Mouse (Mus musculus) left cerebral cortex, adult 11 months (tissue): ENCODE data around the gene Dmwd.
A peak's percentile ranks its signal among the peaks of the same experiment; 100 is the strongest.

Experiments used
- DNase-seq: peaks from one replicate; pipeline ENCODE4 v3.0.0; 2022; ENCODE audit warnings: low spot score

The Dmwd gene

GRCm38 (mm10) chr7:19075723-19076585 lies at the start of gene Dmwd:
Dmwd (plus strand) TSS chr7:19076227.
- peak; percentile 95 for DNase-seq

GRCm38 (mm10) chr7:19028067-19028466 lies 48.0 kb upstream of the Dmwd start:
- DNase-seq = no peak

GRCm38 (mm10) chr7:19029084-19029653 lies 46.9 kb upstream of the Dmwd start:
- DNase-seq = no peak

GRCm38 (mm10) chr7:19031641-19032040 lies 44.4 kb upstream of the Dmwd start:
- DNase-seq = no peak

GRCm38 (mm10) chr7:19044616-19045015 lies 31.4 kb upstream of the Dmwd start:
- no peak for DNase-seq

- DNase-seq = no peak
Measured at GRCm38 (mm10) chr7:19046286-19047069, 29.5 kb upstream of the Dmwd start.

GRCm38 (mm10) chr7:19048006-19048527 lies 28.0 kb upstream of the Dmwd start:
- no peak for DNase-seq

GRCm38 (mm10) chr7:19049252-19049651 lies 26.8 kb upstream of the Dmwd start:
- DNase-seq = no peak

- no peak for DNase-seq
Measured at GRCm38 (mm10) chr7:19050172-19050571, 25.9 kb upstream of the Dmwd start.

GRCm38 (mm10) chr7:19051161-19051560 lies 24.9 kb upstream of the Dmwd start:
- DNase-seq = no peak

GRCm38 (mm10) chr7:19052345-19053135 lies 23.5 kb upstream of the Dmwd start:
- DNase-seq = peak; percentile 51

GRCm38 (mm10) chr7:19053136-19053532 lies 22.9 kb upstream of the Dmwd start:
- DNase-seq = no peak

- no peak for DNase-seq
Measured at GRCm38 (mm10) chr7:19054047-19054776, 21.8 kb upstream of the Dmwd start, which contains the start of gene Rsph6a. Rsph6a (plus strand) TSS chr7:19054690.

GRCm38 (mm10) chr7:19054777-19055076 lies 21.3 kb upstream of the Dmwd start:
- no peak for DNase-seq

- no peak for DNase-seq
Measured at GRCm38 (mm10) chr7:19055108-19055507, 20.9 kb upstream of the Dmwd start.

- no peak for DNase-seq
Measured at GRCm38 (mm10) chr7:19057405-19057804, 18.6 kb upstream of the Dmwd start.

- DNase-seq = no peak
Measured at GRCm38 (mm10) chr7:19065896-19066295, 10.1 kb upstream of the Dmwd start.

GRCm38 (mm10) chr7:19067063-19067462 lies 9.0 kb upstream of the Dmwd start:
- no peak for DNase-seq

GRCm38 (mm10) chr7:19067935-19068334 lies 8.1 kb upstream of the Dmwd start:
- no peak for DNase-seq

GRCm38 (mm10) chr7:19068707-19069106 lies 7.3 kb upstream of the Dmwd start:
- no peak for DNase-seq

GRCm38 (mm10) chr7:19069500-19069899 lies 6.5 kb upstream of the Dmwd start:
- DNase-seq = no peak
